Mouse (Mus musculus) spleen, postnatal 14 days (tissue): ENCODE data around the gene Cnst.

Experiments
- DNase-seq, 2 experiments: peaks; one replicate each; pipeline ENCODE4 v3.0.0; 2021 to 2022; ENCODE audit warnings: low spot score in 2 of 2

Cnst gene

GRCm38 (mm10) chr1:179553197-179553948 lies 7.2 kb downstream of the Cnst start:
- DNase-seq: no peak

GRCm38 (mm10) chr1:179553949-179554347 lies 7.8 kb downstream of the Cnst start:
- DNase-seq: no peak

GRCm38 (mm10) chr1:179556921-179557320 lies 10.8 kb downstream of the Cnst start:
- DNase-seq: no peak

- DNase-seq: no peak
Observed at GRCm38 (mm10) chr1:179559446-179560194, 13.4 kb downstream of the Cnst start.

GRCm38 (mm10) chr1:179560845-179561430 lies 14.8 kb downstream of the Cnst start:
- DNase-seq: no peak

GRCm38 (mm10) chr1:179563211-179563610 lies 17.0 kb downstream of the Cnst start:
- DNase-seq: no peak

- no peak for DNase-seq
Observed at GRCm38 (mm10) chr1:179563926-179564325, 17.8 kb downstream of the Cnst start.

- no peak for DNase-seq
Observed at GRCm38 (mm10) chr1:179567558-179567957, 21.4 kb downstream of the Cnst start.

GRCm38 (mm10) chr1:179568690-179569398 lies 22.7 kb downstream of the Cnst start:
- DNase-seq: no peak

GRCm38 (mm10) chr1:179570482-179570881 lies 24.3 kb downstream of the Cnst start:
- DNase-seq: no peak

GRCm38 (mm10) chr1:179571686-179572085 lies 25.5 kb downstream of the Cnst start:
- DNase-seq: no peak

GRCm38 (mm10) chr1:179573650-179574206 lies 27.6 kb downstream of the Cnst start:
- no peak for DNase-seq

GRCm38 (mm10) chr1:179578625-179579024 lies 32.5 kb downstream of the Cnst start:
- no peak for DNase-seq

GRCm38 (mm10) chr1:179580200-179580599 lies 34.0 kb downstream of the Cnst start:
- DNase-seq: no peak

GRCm38 (mm10) chr1:179581422-179581821 lies 35.3 kb downstream of the Cnst start:
- DNase-seq: no peak

GRCm38 (mm10) chr1:179582021-179582433 lies 35.9 kb downstream of the Cnst start:
- no peak for DNase-seq

GRCm38 (mm10) chr1:179583090-179583489 lies 36.9 kb downstream of the Cnst start:
- DNase-seq: no peak

GRCm38 (mm10) chr1:179584220-179584619 lies 38.0 kb downstream of the Cnst start:
- no peak for DNase-seq

- DNase-seq: no peak
Observed at GRCm38 (mm10) chr1:179585646-179586045, 39.5 kb downstream of the Cnst start.

- DNase-seq: no peak
Observed at GRCm38 (mm10) chr1:179586430-179587095, 40.4 kb downstream of the Cnst start.

- no peak for DNase-seq
Observed at GRCm38 (mm10) chr1:179588230-179588629, 42.1 kb downstream of the Cnst start.
